Comparison of ENCODE assay signal across 10 mouse cellular contexts in the genomic region with DNA sequence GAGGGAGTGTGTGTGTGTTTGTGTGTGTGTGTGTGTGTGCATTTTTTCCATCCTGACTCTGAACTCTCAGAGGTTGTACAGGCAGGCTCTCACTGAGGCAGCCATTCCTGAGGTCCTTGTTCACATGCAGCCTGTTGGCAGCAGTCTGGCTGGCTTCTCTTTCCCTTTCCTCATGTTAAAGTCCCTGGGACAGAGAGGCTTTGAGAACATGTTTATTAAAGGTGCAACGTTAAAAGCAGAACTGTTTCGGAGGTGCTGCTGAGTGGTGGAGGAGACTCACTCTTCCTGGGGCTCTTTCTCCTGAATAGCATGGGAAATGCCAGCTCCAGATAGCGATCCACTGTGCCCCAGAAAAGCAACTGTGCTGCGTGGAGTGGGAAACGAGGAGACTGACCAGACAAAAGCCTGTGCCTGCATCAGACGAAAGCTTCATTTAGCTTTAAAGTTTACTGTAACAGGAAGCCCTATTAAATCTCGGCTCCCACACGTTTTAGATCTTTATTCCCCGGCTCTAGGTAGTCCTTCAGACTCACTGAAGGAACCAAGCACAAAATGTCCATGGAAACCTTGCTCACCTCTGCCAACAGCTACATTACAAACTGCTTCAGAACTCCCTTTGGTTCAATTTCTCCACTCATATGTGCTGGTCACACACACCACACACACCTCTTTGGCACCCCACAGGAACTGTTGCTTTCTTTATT. TPM values are rescaled to one million over a fixed set of nuclear protein-coding genes. Genes with fewer than 3 reads are reported as not detected.
DNase-seq lines count a peak whose midpoint lies in the region; ATAC-seq and TF ChIP-seq lines count a peak whose summit lies in the region.
"Had no signal": no experiment of that assay in that cellular context is flagged by ENCODE, and none has a peak within 500 bp of the region (broad histone marks: within the 10 kb centered on the region; RNA-seq: fewer than 3 reads in every experiment).

No protein-coding gene starts in this region.

- no peaks in the 10 kb centered on the region for H3K36me3 ChIP-seq in forebrain, embryonic 10.5 days (replicated peaks)
- H3K36me3 ChIP-seq in forebrain, embryonic 12.5 days (replicated peaks), result no peaks in the 10 kb centered on the region
- H3K36me3 ChIP-seq in kidney, postnatal 0 days (ENCODE audit: insufficient read depth, low read length), result no peaks in the 10 kb centered on the region
- H3K36me3 ChIP-seq in heart, postnatal 0 days (replicated peaks; ENCODE audit: control insufficient read depth, insufficient read depth, low read length), result no peaks in the 10 kb centered on the region
- H3K36me3 ChIP-seq in neural tube, embryonic 15.5 days, result no peaks in the 10 kb centered on the region

- H3K4me2 ChIP-seq in forebrain, embryonic 12.5 days, result no peak overlapping the region
- H3K4me2 ChIP-seq in kidney, postnatal 0 days (ENCODE audit: low read length), result no peak overlapping the region
- H3K4me2 ChIP-seq in heart, postnatal 0 days (ENCODE audit: low read depth, low read length), result peak overlapping the region; percentile 22
- no peak overlapping the region for H3K4me2 ChIP-seq in neural tube, embryonic 15.5 days

- peaks cover 15% of the 10 kb centered on the region for H3K4me1 ChIP-seq in forebrain, embryonic 10.5 days
- peaks cover 10% of the 10 kb centered on the region for H3K4me1 ChIP-seq in forebrain, embryonic 12.5 days
- 0 out of 2 replicates have a peak, but pooled peaks cover 7% of the 10 kb centered on the region for H3K4me1 ChIP-seq in kidney, postnatal 0 days (replicated peaks; ENCODE audit: insufficient read depth, low read length)
- peaks cover 22% of the 10 kb centered on the region for H3K4me1 ChIP-seq in heart, postnatal 0 days (ENCODE audit: control insufficient read depth, insufficient read depth)
- H3K4me1 ChIP-seq in neural tube, embryonic 15.5 days, result peaks cover 20% of the 10 kb centered on the region

- H3K9ac ChIP-seq in forebrain, embryonic 12.5 days, result no peak overlapping the region
- no peak overlapping the region for H3K9ac ChIP-seq in kidney, postnatal 0 days (ENCODE audit: low read depth, low read length)
- 0 out of 2 replicates have a peak overlapping the region, but pooled peaks have one; percentile 18 for H3K9ac ChIP-seq in heart, postnatal 0 days (replicated peaks; ENCODE audit: low read depth, low read length)
- no peak overlapping the region for H3K9ac ChIP-seq in neural tube, embryonic 15.5 days (replicated peaks)

- WGBS in forebrain, embryonic 10.5 days, result 61% methylated on average over 9 of the region's 9 CpGs
- 47% methylated on average over 9 of the region's 9 CpGs for WGBS in forebrain, embryonic 12.5 days
- 14% methylated on average over 9 of the region's 9 CpGs for WGBS in kidney, postnatal 0 days
- 16% methylated on average over 9 of the region's 9 CpGs for WGBS in heart, postnatal 0 days
- WGBS in neural tube, embryonic 15.5 days, result 44% methylated on average over 9 of the region's 9 CpGs

- no peak for ATAC-seq in forebrain, embryonic 12.5 days (ENCODE audit: low FRiP score)
- no peak for ATAC-seq in kidney, postnatal 0 days (replicated peaks; ENCODE audit: low FRiP score, low read depth)
- ATAC-seq in heart, postnatal 0 days (ENCODE audit: insufficient read depth, low read depth), result peak; percentile 49; the same call in 1 of the 2 replicates
- ATAC-seq in neural tube, embryonic 15.5 days (ENCODE audit: low FRiP score), result no peak; the same call in 1 of the 2 replicates

- H3K4me3 ChIP-seq in forebrain, embryonic 10.5 days, result no peak overlapping the region
- no peak overlapping the region for H3K4me3 ChIP-seq in forebrain, embryonic 12.5 days (replicated peaks)
- no peak overlapping the region for H3K4me3 ChIP-seq in kidney, postnatal 0 days (replicated peaks; ENCODE audit: low read depth, low read length)
- peak overlapping the region; percentile 12; the same call in 1 of the 2 replicates for H3K4me3 ChIP-seq in heart, postnatal 0 days (ENCODE audit: low read depth, low read length)
- no peak overlapping the region for H3K4me3 ChIP-seq in neural tube, embryonic 15.5 days (replicated peaks)

- no peaks in the 10 kb centered on the region for H3K27me3 ChIP-seq in forebrain, embryonic 10.5 days (ENCODE audit: poor library complexity, severe bottlenecking)
- no peaks in the 10 kb centered on the region for H3K27me3 ChIP-seq in forebrain, embryonic 12.5 days
- H3K27me3 ChIP-seq in kidney, postnatal 0 days (ENCODE audit: insufficient read depth, low read length), result no peaks in the 10 kb centered on the region
- no peaks in the 10 kb centered on the region for H3K27me3 ChIP-seq in heart, postnatal 0 days (ENCODE audit: control insufficient read depth, insufficient read depth, low read length)
- H3K27me3 ChIP-seq in neural tube, embryonic 15.5 days (replicated peaks), result no peaks in the 10 kb centered on the region

- DNase-seq in forebrain, embryonic 10.5 days (ENCODE audit: extremely low spot score, low spot score), result no peak
- DNase-seq in kidney, postnatal 0 days (ENCODE audit: low spot score), result peak; percentile 35
- no peak for DNase-seq in kidney, postnatal 25 days
- DNase-seq in heart, postnatal 0 days (ENCODE audit: low spot score), result peak; percentile 27
- DNase-seq in cerebellum, adult 9-11 months, result no peak
- DNase-seq in spleen, postnatal 4 days (ENCODE audit: low spot score in 2 of 2), result no peak
- DNase-seq: kidney, adult 11 months had no signal

- no peaks in the 10 kb centered on the region for H3K9me3 ChIP-seq in forebrain, embryonic 10.5 days
- H3K9me3 ChIP-seq in forebrain, embryonic 12.5 days, result no peaks in the 10 kb centered on the region
- H3K9me3 ChIP-seq in kidney, postnatal 0 days (replicated peaks; ENCODE audit: low read length), result no peaks in the 10 kb centered on the region
- H3K9me3 ChIP-seq in heart, postnatal 0 days (replicated peaks; ENCODE audit: control insufficient read depth, low read length), result no peaks in the 10 kb centered on the region
- H3K9me3 ChIP-seq in neural tube, embryonic 15.5 days (replicated peaks), result no peaks in the 10 kb centered on the region

- H3K27ac ChIP-seq in forebrain, embryonic 10.5 days, result peak overlapping the region; percentile 62
- H3K27ac ChIP-seq in forebrain, embryonic 12.5 days, result no peak overlapping the region
- H3K27ac ChIP-seq in kidney, postnatal 0 days, result peak overlapping the region; percentile 70
- peak overlapping the region; percentile 89 for H3K27ac ChIP-seq in heart, postnatal 0 days (ENCODE audit: low read depth)
- peak overlapping the region; percentile 54 for H3K27ac ChIP-seq in neural tube, embryonic 15.5 days (replicated peaks)

- TF ChIP-seq EP300 in heart, postnatal 0 days (IDR thresholded peaks at IDR 0.05; ENCODE audit: low read depth), result no peak

- no peak for TF ChIP-seq CTCF in kidney, postnatal 0 days (IDR thresholded peaks at IDR 0.05; ENCODE audit: low read depth)
- no peak for TF ChIP-seq CTCF in heart, postnatal 0 days (IDR thresholded peaks at IDR 0.05; ENCODE audit: low read depth)

RNA-seq across cellular contexts. Expression of gene Fam160a1, which starts 25.2 kb away (rescaled TPM):
- polyA plus RNA-seq in forebrain, embryonic 10.5 days (2016; fragmentation: Nextera tagmentation; extraction: Ambion mirVana), result 0.40 and 0.49 TPM in 2 replicates
- polyA plus RNA-seq in forebrain, embryonic 12.5 days (2016; fragmentation: Nextera tagmentation; extraction: Ambion mirVana), result 0.58 and 0.59 TPM in 2 replicates
- polyA plus RNA-seq in kidney, postnatal 0 days (2015; fragmentation: Nextera tagmentation; extraction: Ambion mirVana), result 5.5 and 6.8 TPM in 2 replicates
- 34.6 and 37.8 TPM in 2 replicates for total RNA-seq in heart, postnatal 0 days (2014; rRNA removed; ENCODE audit: low replicate concordance)
- polyA plus RNA-seq in heart, postnatal 0 days (2015; fragmentation: Nextera tagmentation; extraction: Ambion mirVana), result 9.4 and 10.5 TPM in 2 replicates
- 0.31 and 1.8 TPM in 2 replicates for polyA plus RNA-seq in neural tube, embryonic 15.5 days (2015; fragmentation: Nextera tagmentation; extraction: Ambion mirVana)
- total RNA-seq: megakaryocyte, adult 5-6 weeks had no signal

RNA-seq across cellular contexts. Expression of gene Glt28d2, which starts 45.0 kb away (rescaled TPM):
- 0.10 and 0.22 TPM in 2 replicates for polyA plus RNA-seq in forebrain, embryonic 10.5 days (2016; fragmentation: Nextera tagmentation; extraction: Ambion mirVana)
- polyA plus RNA-seq in forebrain, embryonic 12.5 days (2016; fragmentation: Nextera tagmentation; extraction: Ambion mirVana), result 0.13 and 0.20 TPM in 2 replicates
- 4.5 and 5.0 TPM in 2 replicates for polyA plus RNA-seq in kidney, postnatal 0 days (2015; fragmentation: Nextera tagmentation; extraction: Ambion mirVana)
- total RNA-seq in heart, postnatal 0 days (2014; rRNA removed; ENCODE audit: low replicate concordance), result 3.9 and 5.3 TPM in 2 replicates
- 3.0 and 3.6 TPM in 2 replicates for polyA plus RNA-seq in heart, postnatal 0 days (2015; fragmentation: Nextera tagmentation; extraction: Ambion mirVana)
- polyA plus RNA-seq in neural tube, embryonic 15.5 days (2015; fragmentation: Nextera tagmentation; extraction: Ambion mirVana), result 0.29 and 0.98 TPM in 2 replicates
- total RNA-seq: megakaryocyte, adult 5-6 weeks had no signal

RNA-seq across cellular contexts. Expression of gene Gm37240, which starts 45.0 kb away (rescaled TPM):
- 0.77 and 0.81 TPM in 2 replicates for polyA plus RNA-seq in forebrain, embryonic 10.5 days (2016; fragmentation: Nextera tagmentation; extraction: Ambion mirVana)
- 0.57 and 1.2 TPM in 2 replicates for polyA plus RNA-seq in forebrain, embryonic 12.5 days (2016; fragmentation: Nextera tagmentation; extraction: Ambion mirVana)
- polyA plus RNA-seq in kidney, postnatal 0 days (2015; fragmentation: Nextera tagmentation; extraction: Ambion mirVana), result 10.8 and 12.0 TPM in 2 replicates
- 33.4 and 72.1 TPM in 2 replicates for total RNA-seq in heart, postnatal 0 days (2014; rRNA removed; ENCODE audit: low replicate concordance)
- polyA plus RNA-seq in heart, postnatal 0 days (2015; fragmentation: Nextera tagmentation; extraction: Ambion mirVana), result 20.8 and 21.7 TPM in 2 replicates
- 0.99 and 3.8 TPM in 2 replicates for polyA plus RNA-seq in neural tube, embryonic 15.5 days (2015; fragmentation: Nextera tagmentation; extraction: Ambion mirVana)

Comparison
In these comparisons a context has a peak if more than half of its experiments do, and no peak if none do; other contexts are left out.
1. DNase-seq: peak in kidney, postnatal 0 days (single experiment) and heart, postnatal 0 days (single experiment); none in forebrain, embryonic 10.5 days (single experiment), kidney, postnatal 25 days (0 of 2), cerebellum, adult 9-11 months (single experiment) and spleen, postnatal 4 days (0 of 2).